Mouse (Mus musculus): ENCODE results near the gene Me1.

- TF ChIP-seq POLR2A (IDR thresholded peaks at IDR 0.05; ENCODE audit: insufficient read length, low read depth), result no peak
- no peak for TF ChIP-seq TCF12 (IDR thresholded peaks at IDR 0.05; ENCODE audit: insufficient read depth, poor library complexity, severe bottlenecking)
- no peak for TF ChIP-seq MYOG (IDR thresholded peaks at IDR 0.05; ENCODE audit: control insufficient read depth in 1 of 3, insufficient read depth in 1 of 3, insufficient read length in 2 of 3, low read depth in 2 of 3)
- no peak for TF ChIP-seq MAX (IDR thresholded peaks at IDR 0.05; ENCODE audit: low read depth)
- no peak for TF ChIP-seq CEBPB (IDR thresholded peaks at IDR 0.05; ENCODE audit: insufficient read depth, poor library complexity, severe bottlenecking)
- TF ChIP-seq TCF3 (IDR thresholded peaks at IDR 0.05; ENCODE audit: insufficient read length, low read depth), result no peak
- TF ChIP-seq USF1 (IDR thresholded peaks at IDR 0.05; ENCODE audit: low read depth), result no peak
Measured at GRCm38 (mm10) chr9:86587019-86587795, 108.5 kb downstream of the Me1 start.

Measured in myocyte (in vitro differentiated cells).